Mouse (Mus musculus) ES-E14 (cell line): ENCODE measurements around the gene D10Wsu102e. TPM values are rescaled to one million over a fixed set of nuclear protein-coding genes. Genes with fewer than 3 reads are reported as not detected.
"Not testable (repeated sequence)": the region's sequence is repeated elsewhere in the genome, so short reads cannot be mapped to it uniquely, and the experiment has no call there.

Experiments
- DNase-seq: peaks from one replicate; pipeline ENCODE4 v3.0.0-alpha.2; 2013; ENCODE audit warnings: low read depth, low spot score
- H3K27ac ChIP-seq: 2 replicates; pipeline ENCODE4 v1.5.1; 2012; ENCODE audit warnings: low read depth, mild to moderate bottlenecking, low read length, moderate library complexity, mixed read lengths; ENCODE audit not compliant: poor library complexity, insufficient read depth, severe bottlenecking
- H3K36me3 ChIP-seq: 2 replicates; pipeline ENCODE4 v1.6.1; 2012; ENCODE audit warnings: mild to moderate bottlenecking, low read length, moderate library complexity, mixed read lengths; ENCODE audit not compliant: control insufficient read depth, poor library complexity, insufficient read depth, severe bottlenecking
- H3K4me1 ChIP-seq, 2 experiments: fragments of 150-350 bp in 1 of 2; sonication (generic) in 1 of 2; 2 replicates each; pipeline ENCODE4 v1.6.1; 2012; ENCODE audit warnings: low read length in 2 of 2, mild to moderate bottlenecking in 1 of 2, mixed read lengths in 1 of 2; ENCODE audit not compliant: control insufficient read depth in 2 of 2, insufficient read depth in 2 of 2, poor library complexity in 1 of 2
- H3K4me3 ChIP-seq, 2 experiments: fragments of 150-350 bp in 1 of 2; sonication (generic) in 1 of 2; 2 replicates each; pipeline ENCODE4 v1.5.1; 2012; ENCODE audit warnings: low read length in 2 of 2, low read depth in 1 of 2, mild to moderate bottlenecking in 1 of 2, mixed read lengths in 1 of 2; ENCODE audit not compliant: insufficient read depth in 1 of 2, poor library complexity in 1 of 2, severe bottlenecking in 1 of 2
- H3K9ac ChIP-seq: 2 replicates; pipeline ENCODE4 v1.6.1; 2012; ENCODE audit warnings: low read depth, mild to moderate bottlenecking, low read length, mixed read lengths; ENCODE audit not compliant: poor library complexity, insufficient read depth, severe bottlenecking
- H3K9me3 ChIP-seq: fragments of 150-350 bp; sonication (generic); 2 replicates; pipeline ENCODE4 v1.6.1; 2012; ENCODE audit warnings: low read depth, mild to moderate bottlenecking, low read length; ENCODE audit not compliant: control insufficient read depth, insufficient read depth
- CHD2 ChIP-seq: IDR thresholded peaks from 2 replicates; pipeline ENCODE4 v1.6.1; 2014; ENCODE audit warnings: mild to moderate bottlenecking, low read depth, low read length, inconsistent platforms
- HCFC1 ChIP-seq: IDR thresholded peaks from 2 replicates; pipeline ENCODE4 v1.6.1; 2012; ENCODE audit warnings: low read length, inconsistent platforms, borderline replicate concordance; ENCODE audit not compliant: insufficient read depth
- MAFK ChIP-seq: IDR thresholded peaks from 2 replicates; pipeline ENCODE4 v1.6.1; 2014; ENCODE audit warnings: mild to moderate bottlenecking, low read depth, low read length, inconsistent platforms; ENCODE audit not compliant: insufficient read depth
- ZC3H11A ChIP-seq: IDR thresholded peaks from 2 replicates; pipeline ENCODE4 v1.6.1; 2012; ENCODE audit warnings: low read depth, mild to moderate bottlenecking, inconsistent platforms, low read length, borderline replicate concordance
- ZNF384 ChIP-seq: IDR thresholded peaks from 2 replicates; pipeline ENCODE4 v1.6.1; 2012; ENCODE audit warnings: low read depth, low read length, inconsistent platforms
- in situ Hi-C, 2 experiments: fragments of 600-800 bp; cut with MboI; formaldehyde crosslinking; loops; one replicate each; pipeline ENCODE4 v1.15.1; 2025; ENCODE audit warnings: low sequenced_read_pairs in 2 of 2, inconsistent platforms in 1 of 2; ENCODE audit not compliant: unreplicated experiment in 2 of 2
- total RNA-seq: library from RNA; depleted of rRNA; stranded (reverse); fragments of 300-350 nt; gene quantifications from 2 replicates; pipeline ENCODE4 v1.2.3, GENCODE M21; 2012

The D10Wsu102e gene
- total RNA-seq, 1 experiment, result 4.5 TPM

DNA sequence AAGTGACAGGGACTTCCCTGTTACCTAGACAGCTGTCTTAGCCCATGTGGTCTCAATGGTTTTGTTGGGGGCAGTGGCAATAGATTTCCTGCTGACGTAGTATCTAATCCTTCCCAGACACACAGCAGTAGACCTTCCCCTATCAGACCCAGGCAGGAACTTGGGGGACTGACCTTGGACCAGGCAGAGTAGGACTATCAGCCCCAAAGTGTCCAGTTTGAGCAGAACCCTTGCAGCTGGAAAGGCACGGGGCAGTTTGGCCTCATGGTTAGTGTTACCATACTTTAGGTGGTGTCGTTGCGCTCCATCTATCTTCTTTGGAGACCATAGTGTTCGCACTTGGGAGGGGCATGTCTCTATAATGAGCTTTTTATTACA is 13.7 kb upstream of the D10Wsu102e start:
- no peak for DNase-seq
- TF ChIP-seq CHD2 (no peak), MAFK (peak; percentile 34; the same call in 1 of the 2 replicates)
- Histone ChIP-seq H3K9ac (no peak overlapping the region), H3K36me3 (no peaks in the 10 kb centered on the region), H3K9me3 (no peaks in the 10 kb centered on the region), H3K27ac (peak overlapping the region; percentile 74), H3K4me3 (peak overlapping the region in 1 of 2 experiments; percentile 48; a peak in 2 of 4 replicates), H3K4me1 (peaks cover 8 to 15% of the 10 kb centered on the region in 2 experiments; a peak in 2 of 4 replicates)
- in situ Hi-C loops, result no loop called here

DNA sequence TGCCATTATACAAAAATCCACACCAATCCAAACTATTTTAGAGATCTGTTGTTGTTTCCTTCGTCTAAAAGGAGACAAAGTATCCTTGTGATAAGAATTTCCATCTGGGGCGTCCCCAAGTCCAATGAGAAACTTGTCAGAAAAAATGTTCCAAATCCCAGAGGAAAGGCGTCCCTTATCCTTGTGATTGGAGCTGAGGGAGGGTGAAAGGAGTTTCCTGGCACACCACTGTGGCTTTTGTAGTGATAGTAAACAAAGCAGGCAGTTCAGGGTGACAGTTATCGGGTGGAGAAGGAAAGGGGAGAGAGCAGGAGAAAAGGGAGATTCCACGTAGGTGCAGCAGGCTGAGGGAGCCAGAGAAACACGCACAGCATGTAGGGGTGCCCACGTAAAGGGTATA is 12.5 kb upstream of the D10Wsu102e start:
- H3K9me3 ChIP-seq, result no peaks in the 10 kb centered on the region
- in situ Hi-C loops, result no loop called here
- peaks cover 8 to 14% of the 10 kb centered on the region in 2 experiments; a peak in 2 of 4 replicates for H3K4me1 ChIP-seq
- no peaks in the 10 kb centered on the region for H3K36me3 ChIP-seq
- H3K27ac ChIP-seq, result no peak overlapping the region
- no peak overlapping the region for H3K4me3 ChIP-seq
- no peak overlapping the region for H3K9ac ChIP-seq
- DNase-seq, result no peak
- no peak for TF ChIP-seq HCFC1
- no peak for TF ChIP-seq CHD2
- no peak for TF ChIP-seq MAFK
- no peak for TF ChIP-seq ZNF384
- no peak for TF ChIP-seq ZC3H11A

DNA sequence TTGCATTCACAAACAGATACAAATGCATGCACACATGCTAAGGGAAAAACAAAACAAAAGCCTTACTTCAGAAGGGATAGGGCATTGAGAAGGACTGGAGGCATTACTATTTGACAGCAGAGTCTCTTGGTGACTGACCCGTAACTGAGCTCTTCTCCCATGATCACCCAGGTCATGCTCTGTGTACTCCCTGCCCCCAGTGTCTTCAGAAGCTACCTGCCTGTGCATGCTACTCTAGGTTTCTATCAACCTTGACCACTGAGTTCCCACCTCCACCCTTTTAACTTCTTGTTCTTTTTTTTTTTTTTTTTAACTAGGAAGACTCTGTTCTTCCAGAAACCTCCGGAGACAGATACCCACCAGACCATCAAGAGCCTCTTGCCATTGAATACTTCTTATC is 9.3 kb upstream of the D10Wsu102e start:
- H3K4me3 ChIP-seq, result no peak overlapping the region
- H3K9ac ChIP-seq, result no peak overlapping the region
- no peak for DNase-seq
- H3K4me1 ChIP-seq, result peaks cover 2 to 4% of the 10 kb centered on the region in 2 experiments; a peak in 1 of 4 replicates
- H3K36me3 ChIP-seq, result no peaks in the 10 kb centered on the region
- no peaks in the 10 kb centered on the region for H3K9me3 ChIP-seq
- in situ Hi-C loops, result no loop called here
- H3K27ac ChIP-seq, result no peak overlapping the region
- TF ChIP-seq CHD2, result no peak
- TF ChIP-seq ZC3H11A, result no peak

DNA sequence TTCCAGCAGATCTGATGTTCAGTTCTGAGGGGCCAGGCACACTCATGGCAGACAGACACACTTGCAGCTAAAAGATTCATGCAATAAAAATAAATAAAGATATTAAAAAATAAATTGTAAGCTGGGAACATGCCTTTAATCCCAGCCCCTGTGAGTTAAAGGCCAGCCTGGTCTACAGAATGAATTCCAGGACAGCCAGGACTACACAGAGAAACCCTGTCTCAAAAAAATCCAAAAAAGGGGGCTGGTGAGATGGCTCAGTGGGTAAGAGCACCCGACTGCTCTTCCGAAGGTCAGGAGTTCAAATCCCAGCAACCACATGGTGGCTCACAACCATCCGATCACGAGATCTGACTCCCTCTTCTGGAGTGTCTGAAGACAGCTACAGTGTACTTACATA is 8.2 kb upstream of the D10Wsu102e start:
- H3K36me3 ChIP-seq, H3K4me3 ChIP-seq, in situ Hi-C loops, H3K4me1 ChIP-seq, H3K9me3 ChIP-seq, DNase-seq, H3K27ac ChIP-seq, H3K9ac ChIP-seq: not testable (repeated sequence)

DNA sequence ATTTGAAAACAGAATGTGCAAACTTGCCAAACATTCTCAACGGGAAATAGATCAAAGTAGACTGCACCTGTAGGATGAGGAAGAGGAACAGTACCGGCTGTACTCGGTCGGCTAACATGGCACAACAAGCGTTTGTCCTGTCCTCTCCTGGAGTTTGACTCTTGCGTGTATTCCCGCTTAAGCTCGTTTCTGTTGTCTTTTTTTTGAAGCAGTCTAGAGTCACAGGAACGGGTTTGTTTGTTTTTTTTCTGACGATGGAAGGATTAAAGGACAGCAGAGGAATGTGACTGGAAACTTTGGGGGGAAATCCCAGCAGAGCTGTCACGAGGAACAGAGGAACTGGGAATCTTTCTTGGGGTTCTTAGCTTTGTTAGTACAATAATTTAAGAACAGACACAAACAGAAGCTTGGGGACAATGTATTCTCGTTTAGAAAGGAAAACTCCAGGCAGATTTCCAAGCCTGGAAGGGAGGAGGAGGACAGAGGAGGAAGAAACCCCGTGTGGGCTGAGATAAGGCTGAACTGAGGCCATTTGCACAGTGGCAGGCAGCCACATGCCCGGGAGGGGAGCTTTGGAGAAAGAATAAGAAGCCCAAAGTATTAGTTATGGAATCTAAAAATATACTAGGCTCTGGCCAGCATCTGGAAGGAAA is 6.2 kb upstream of the D10Wsu102e start:
- Histone ChIP-seq H3K27ac (no peak overlapping the region), H3K4me3 (no peak overlapping the region), H3K36me3 (no peaks in the 10 kb centered on the region), H3K9me3 (no peaks in the 10 kb centered on the region), H3K4me1 (0 out of 4 replicates have a peak, but pooled peaks cover 0 to 2% of the 10 kb centered on the region in 2 experiments), H3K9ac (no peak overlapping the region; the same call in 1 of the 2 replicates)
- TF ChIP-seq ZC3H11A (no peak), CHD2 (no peak), ZNF384 (no peak), HCFC1 (no peak), MAFK (no peak)
- in situ Hi-C loops, result no loop called here
- no peak for DNase-seq
